Mouse (Mus musculus) lung, postnatal 4 days (tissue): Measurements from ENCODE around the gene Tnks1bp1.

Experiments
- DNase-seq, 2 experiments: peaks; one replicate each; pipeline ENCODE4 v3.0.0; 2021

The Tnks1bp1 gene

DNA sequence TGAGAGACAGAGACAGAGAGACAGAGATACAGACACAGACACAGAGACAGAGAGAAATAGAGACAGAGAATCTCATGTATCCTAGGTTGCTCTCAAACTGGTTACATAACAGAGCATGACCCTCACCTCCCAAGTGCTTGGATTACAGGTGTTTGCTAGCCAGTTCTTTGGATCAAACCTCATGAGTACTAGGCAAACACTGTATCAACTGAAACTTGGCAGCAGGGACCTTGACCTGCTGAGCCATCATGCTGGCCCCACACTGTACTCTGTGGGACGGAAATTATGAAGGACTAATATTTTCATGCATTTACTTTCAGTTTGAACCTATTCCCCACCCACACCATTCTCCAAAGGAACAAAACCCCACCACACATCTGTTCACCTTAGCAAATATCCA lies 45.6 kb downstream of the Tnks1bp1 start:
- peak in 1 of 2 experiments; percentile 24 for DNase-seq

DNA sequence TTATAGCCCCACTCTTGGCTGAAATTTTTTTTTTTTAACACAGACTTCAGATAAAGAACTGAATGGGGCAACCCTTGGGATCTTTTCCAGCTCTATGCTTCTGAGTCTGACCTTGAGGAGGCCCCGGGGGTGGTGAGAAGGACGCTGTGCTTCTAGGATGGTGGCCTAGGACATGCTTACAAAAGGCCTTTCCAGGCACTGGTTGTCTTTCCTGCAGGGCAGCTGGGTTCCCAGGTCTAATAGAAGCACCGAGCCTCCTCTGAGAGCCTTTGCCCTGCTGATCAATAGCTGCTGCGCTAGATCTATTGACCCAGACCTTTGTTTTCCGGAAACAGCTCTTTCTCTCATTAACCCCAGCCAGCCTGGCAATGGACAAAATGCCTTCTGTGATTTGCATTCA lies 48.1 kb downstream of the Tnks1bp1 start:
- peak; percentile 3 to 34 for DNase-seq

DNA sequence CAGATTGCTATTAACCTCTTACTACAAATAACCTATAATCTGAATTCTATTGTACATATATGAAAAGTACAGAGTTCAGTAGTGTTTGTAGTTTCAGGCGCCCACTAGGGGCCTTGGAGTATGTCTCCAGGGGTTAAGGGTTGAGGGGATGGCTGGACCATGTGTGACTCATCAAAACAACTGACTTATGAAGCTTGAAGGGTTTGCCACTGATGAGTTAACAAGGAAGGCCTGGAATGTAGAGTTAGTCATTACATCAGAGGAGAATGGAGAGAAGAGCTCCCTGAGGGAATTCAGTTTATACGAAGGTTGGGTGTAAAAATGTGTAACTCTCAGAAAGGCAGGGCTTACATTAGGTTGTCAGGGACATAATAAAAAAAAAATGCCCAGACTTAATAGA lies 50.2 kb downstream of the Tnks1bp1 start:
- peak in 1 of 2 experiments; percentile 6 for DNase-seq

DNA sequence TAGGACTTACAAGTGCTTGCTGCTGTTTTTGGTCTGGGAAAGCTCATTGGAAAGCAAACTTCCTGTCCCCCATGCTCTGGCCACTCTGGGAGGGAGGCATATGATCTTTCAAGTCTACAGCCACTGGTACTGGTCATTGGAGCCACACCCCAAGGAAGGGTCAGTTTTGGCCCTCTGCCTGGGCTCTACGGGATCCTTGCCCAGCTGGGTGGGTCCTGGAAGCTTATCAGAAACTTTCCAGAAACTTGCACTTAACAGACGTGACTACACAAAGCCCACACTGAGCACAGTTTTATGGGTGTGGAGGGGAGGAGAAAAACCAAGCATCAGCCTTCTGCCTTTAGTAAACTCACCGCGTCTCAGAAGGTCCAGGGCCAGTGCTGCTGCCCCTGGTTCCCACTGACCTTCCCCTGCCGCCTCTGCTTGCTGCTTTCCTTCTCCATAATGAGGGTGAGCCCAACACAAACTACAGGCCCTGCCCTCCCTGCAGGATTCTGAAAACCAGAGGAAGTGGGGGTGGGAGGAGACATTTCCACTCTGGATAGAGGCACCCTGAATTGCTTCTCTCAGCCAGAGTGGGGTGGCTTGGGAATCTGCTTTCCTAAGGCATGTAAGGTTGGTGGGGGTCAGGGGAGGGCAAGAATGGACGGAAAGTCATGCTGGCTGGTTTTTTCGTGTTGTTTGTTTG lies 51.1 kb downstream of the Tnks1bp1 start:
- DNase-seq: peak; percentile 93 to 95

DNA sequence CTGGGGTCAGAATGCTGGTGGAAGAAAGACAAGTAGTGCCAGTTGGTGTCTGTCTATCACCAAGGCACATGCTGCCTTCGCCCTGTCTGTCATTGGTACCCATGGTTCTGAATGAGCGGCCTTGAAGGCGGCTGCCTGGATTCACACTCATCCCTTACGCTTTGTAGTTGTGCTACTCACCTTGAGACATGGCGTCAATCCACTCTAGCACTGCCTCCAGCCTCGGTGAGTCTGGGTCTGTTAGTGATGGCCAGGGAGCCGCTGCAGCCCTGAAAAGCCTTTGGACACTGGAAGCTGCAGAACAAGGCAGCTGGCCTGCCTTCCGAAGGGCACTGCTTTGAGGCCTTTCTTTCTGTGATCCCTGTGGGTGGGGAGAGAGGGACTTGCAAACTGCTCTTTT lies 55.4 kb downstream of the Tnks1bp1 start:
- peak in 1 of 2 experiments; percentile 3 for DNase-seq

DNA sequence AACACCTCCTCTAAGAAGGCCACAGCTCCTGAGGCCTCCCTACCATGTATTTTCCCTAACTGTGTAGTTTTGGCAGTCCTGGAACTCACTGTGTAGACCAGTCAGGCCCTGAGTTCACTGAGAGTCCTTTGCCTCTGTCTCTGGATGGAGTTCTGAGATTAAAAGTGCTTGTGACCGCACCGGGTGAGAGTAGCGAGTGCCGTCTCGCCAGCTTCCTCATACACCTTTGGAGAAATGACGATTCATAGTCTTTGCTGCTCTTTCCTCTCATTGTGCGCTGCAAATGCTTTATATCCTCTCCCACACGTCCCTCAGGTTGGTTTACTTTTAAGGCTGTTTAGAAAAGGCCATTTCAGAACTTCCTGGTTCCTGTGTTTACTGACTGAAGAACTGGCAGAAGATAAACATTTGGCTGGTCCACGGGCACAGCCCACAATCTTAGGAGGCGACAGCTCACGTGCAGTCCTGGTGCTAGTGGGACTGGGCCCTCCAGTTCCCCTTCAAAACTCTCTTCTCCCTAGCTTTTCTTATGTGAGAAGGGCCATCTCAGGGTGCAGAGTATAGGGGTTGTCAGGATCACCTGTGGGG lies 57.7 kb downstream of the Tnks1bp1 start:
- DNase-seq: peak; percentile 54 to 73

DNA sequence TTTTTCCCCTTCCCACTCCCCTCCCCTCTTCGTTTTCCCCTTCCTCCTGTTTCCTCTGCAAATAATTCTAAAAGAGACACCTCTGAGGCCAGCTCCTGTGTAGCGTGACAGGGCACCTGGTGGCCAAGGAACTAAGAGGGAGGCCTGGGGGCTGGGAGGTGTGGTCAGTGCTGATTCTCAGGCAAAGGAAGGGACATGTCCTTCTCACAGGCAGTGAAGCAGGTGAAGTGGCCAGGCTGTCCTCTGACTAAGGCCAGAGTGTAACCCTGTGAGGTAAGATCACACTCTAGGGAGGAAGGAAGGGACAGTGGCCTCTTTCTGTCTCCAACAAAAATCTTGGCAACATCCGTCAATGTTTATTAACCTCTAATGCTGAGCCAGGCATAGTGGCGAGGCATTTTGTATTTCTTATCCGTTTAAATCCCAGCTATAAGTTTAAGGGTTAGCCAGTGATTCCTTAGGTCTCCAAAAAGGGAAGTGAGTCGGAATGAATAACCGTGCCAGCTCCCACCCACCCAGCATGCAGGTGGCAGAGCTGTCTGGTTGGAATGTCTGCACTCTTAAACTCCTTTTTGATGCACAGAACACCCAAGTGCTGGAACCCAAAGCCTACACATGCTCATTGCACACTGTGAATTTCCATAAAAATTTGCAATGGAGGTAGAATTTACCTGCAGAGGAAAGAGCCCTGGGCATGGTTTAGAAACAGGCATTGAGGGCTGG lies 58.4 kb downstream of the Tnks1bp1 start:
- peak in 1 of 2 experiments; percentile 7 for DNase-seq

DNA sequence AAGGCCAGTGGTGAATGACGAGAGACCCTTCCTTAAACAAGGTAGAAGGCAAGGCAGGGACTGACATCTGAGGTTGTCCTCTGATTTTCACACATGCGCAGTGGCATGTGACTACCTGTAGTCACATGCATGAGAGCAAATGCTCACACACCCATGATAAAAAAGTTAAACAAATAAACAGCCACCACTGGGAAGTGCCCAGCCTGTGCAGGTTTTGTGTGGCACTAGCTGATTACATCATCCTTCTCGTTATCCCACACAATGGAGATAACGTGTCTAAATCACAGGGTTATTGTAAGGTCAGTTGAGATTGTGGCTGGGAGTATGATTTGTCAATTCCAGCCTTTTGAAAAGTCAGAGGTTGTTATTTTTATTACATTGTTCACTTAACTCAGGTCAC lies 59.1 kb downstream of the Tnks1bp1 start:
- DNase-seq: peak; percentile 18 to 40

DNA sequence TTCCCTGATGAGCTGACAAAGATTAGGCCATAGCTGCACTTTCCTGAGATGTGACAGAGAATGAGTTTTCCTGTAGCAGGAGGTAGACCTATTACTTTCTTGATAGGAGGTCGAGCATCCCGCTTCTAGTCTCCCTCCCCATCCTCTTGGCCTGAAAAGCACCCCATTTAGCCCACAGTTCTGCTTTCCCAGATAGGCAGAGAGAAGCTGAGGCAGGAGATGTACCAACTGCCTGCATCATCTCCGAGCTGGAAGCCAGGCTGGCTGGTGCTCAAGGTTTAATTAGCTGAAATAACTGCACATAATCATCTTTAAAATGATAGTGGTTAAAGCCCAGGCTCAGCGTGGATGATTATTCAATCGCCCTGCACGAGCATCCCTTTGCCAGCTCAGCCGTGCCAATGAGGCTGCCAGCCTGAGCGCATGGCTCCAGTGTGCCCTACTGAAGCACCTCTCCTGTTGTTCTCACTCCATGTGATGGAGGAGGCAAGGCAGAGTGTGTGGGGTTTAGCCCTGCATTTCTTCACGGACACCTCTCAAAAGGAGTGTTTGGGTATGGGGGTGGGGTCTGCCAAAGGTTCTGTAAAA lies 62.6 kb downstream of the Tnks1bp1 start:
- peak in 1 of 2 experiments; percentile 3 for DNase-seq
